Mouse (Mus musculus) gastrocnemius, adult 2 months (tissue): ENCODE results near the gene Adam15. TPM values are rescaled to one million over a fixed set of nuclear protein-coding genes. Genes with fewer than 3 reads are reported as not detected.

Source experiments
- DNase-seq: peaks from one replicate; pipeline ENCODE4 v3.0.0; 2022
- H3K27ac ChIP-seq: fragments of 200-600 bp; 2 replicates; pipeline ENCODE4 v1.8.1; 2022; ENCODE audit warnings: mild to moderate bottlenecking
- H3K4me3 ChIP-seq: fragments of 200-600 bp; 2 replicates; pipeline ENCODE4 v1.8.1; 2022; ENCODE audit warnings: mild to moderate bottlenecking, moderate library complexity
- CTCF ChIP-seq: fragments of 200-600 bp; IDR thresholded peaks from 2 replicates; pipeline ENCODE4 v1.8.1; 2022; ENCODE audit warnings: antibody characterized with exemption, mild to moderate bottlenecking, moderate library complexity
- intact Hi-C: fragments of 180-260 bp; cut with DNase I; formaldehyde crosslinking; loops from one replicate; pipeline ENCODE4 v1.15.1; 2025
- total RNA-seq, 2 experiments: library from RNA; stranded (reverse); gene quantifications; 2 replicates each; pipeline ENCODE4 v1.2.3; 2021

The Adam15 gene
- total RNA-seq, 2 experiments from 2014 or later = 21.7 to 30.5 TPM

DNA sequence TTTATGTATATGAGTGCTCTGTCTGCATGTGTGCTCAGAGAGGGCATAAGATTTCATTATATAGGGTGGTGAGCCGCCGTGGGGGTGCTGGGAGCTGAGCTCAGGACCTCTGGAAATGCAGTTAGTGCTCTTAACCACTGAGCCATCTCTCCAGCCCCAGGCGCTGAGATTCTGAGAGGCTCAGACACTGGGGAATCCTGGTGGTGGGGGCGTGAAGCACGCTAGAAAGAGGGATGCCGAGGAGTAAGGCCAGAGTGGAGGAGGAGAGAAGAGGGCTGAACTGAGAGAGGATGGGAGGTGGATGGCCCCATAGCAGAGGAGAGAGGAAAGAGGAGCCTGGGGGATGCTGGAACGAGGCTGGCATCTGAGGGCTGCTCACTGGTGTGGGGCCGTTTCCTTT lies 14.8 kb upstream of the Adam15 start:
- Histone ChIP-seq H3K27ac (no peak overlapping the region), H3K4me3 (no peak overlapping the region)
- DNase-seq = no peak
- intact Hi-C loops = no loop called here
- no peak for TF ChIP-seq CTCF

DNA sequence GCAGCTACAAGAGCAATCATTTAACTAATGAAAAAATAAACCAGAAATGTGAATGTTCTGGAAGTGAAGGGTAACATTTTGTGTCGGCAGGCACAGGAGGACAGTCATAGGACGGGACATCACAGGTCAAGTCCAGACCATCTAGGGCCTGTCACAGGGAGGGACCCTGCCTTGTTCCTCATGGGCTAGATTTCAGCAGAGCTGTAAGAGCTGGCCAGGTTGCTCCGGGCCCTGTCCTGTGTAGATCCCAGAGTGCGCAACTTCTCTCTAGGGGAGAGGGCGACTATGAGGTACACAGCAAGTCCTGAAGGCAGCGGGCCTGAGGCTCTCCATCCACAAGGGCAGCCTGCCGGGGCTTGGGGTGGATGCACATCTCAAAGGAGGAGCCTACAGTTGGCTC lies 11.9 kb upstream of the Adam15 start, which contains the start of gene Dcst2:
Gene Dcst2, plus strand, starts transcription at position 301 of the 400 bp plus-strand sequence.
- H3K4me3 ChIP-seq = no peak within 1 kb of the TSS
- no peak for TF ChIP-seq CTCF
- DNase-seq = no peak
- H3K27ac ChIP-seq = no peak within 1 kb of the TSS
- intact Hi-C loops = no loop called here

GRCm38 (mm10) chr3:89360237-89360636 lies 10.4 kb upstream of the Adam15 start:
- H3K27ac ChIP-seq = no peak overlapping the region
- no peak overlapping the region for H3K4me3 ChIP-seq
- DNase-seq = no peak
- no peak for TF ChIP-seq CTCF
- intact Hi-C loops = no loop called here

- H3K4me3 ChIP-seq = no peak overlapping the region
Measured at GRCm38 (mm10) chr3:89359630-89360029, 9.8 kb upstream of the Adam15 start.

GRCm38 (mm10) chr3:89356029-89356428 lies 6.2 kb upstream of the Adam15 start:
- intact Hi-C loops = no loop called here
- no peak overlapping the region for H3K4me3 ChIP-seq

More at GRCm38 (mm10) chr3:89359630-89360029, 9.8 kb upstream of the Adam15 start:
- no peak for DNase-seq
- intact Hi-C loops = no loop called here
- no peak overlapping the region for H3K27ac ChIP-seq
- TF ChIP-seq CTCF = no peak

GRCm38 (mm10) chr3:89355512-89355902 lies 5.7 kb upstream of the Adam15 start:
- no peak overlapping the region for H3K4me3 ChIP-seq
- no peak for DNase-seq
- TF ChIP-seq CTCF = no peak
- intact Hi-C loops = loop anchor here (2.0 kb wide), 2 partner anchors 15 to 39 kb away; no protein-coding TSS in a partner anchor
- peak overlapping the region; percentile 43; the same call in 1 of the 2 replicates for H3K27ac ChIP-seq

More at GRCm38 (mm10) chr3:89356029-89356428, 6.2 kb upstream of the Adam15 start:
- no peak overlapping the region for H3K27ac ChIP-seq
- no peak for TF ChIP-seq CTCF
- DNase-seq = no peak

DNA sequence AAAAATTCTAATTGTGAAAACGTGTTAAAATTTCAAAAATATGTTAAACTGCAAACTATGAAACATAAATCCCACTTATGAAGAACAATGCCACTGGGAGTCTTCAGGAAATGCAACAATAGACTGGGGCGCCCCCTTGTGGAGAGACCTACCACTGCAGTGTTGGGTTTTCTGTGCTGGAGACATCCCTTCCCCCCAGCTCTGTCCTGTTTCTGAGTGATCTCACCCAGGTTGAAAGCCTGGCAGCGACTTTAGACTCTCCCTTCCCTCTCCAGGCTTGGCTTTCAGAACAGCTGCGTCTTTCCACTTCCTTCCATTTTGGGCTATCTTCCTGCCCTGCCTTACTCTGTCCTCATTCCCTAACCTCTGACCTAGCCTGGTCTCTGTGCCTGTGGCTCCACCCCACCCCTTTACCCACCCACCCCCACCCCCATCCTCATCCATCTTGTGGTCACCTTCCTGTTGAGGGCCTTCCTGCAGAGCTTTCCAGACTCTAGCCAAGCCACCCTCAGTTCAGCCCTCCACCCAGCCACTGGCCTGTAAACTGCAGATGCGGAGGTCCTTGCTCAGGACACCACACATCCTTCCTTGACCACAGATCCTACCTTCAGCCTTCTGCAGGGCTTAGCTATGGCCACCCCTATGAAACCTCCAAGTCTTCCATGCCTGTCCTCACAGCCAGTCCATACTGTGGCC lies 5.2 kb upstream of the Adam15 start:
- TF ChIP-seq CTCF = peak; percentile 100
- intact Hi-C loops = loop anchor here (2.0 kb wide), 2 partner anchors 14 to 38 kb away; no protein-coding TSS in a partner anchor
- Histone ChIP-seq H3K27ac (peak overlapping the region; percentile 43; the same call in 1 of the 2 replicates), H3K4me3 (no peak overlapping the region)
- peak; percentile 83 for DNase-seq

- no peak for TF ChIP-seq CTCF
- DNase-seq = no peak
- no peak overlapping the region for H3K27ac ChIP-seq
- intact Hi-C loops = no loop called here
- no peak overlapping the region for H3K4me3 ChIP-seq
Measured at GRCm38 (mm10) chr3:89351271-89351670, 1.5 kb upstream of the Adam15 start.

GRCm38 (mm10) chr3:89348911-89349868 lies 606 bp downstream of the Adam15 start:
- peak overlapping the region; percentile 94 for H3K4me3 ChIP-seq
- TF ChIP-seq CTCF = no peak
- DNase-seq = peak; percentile 74
- peak overlapping the region; percentile 90 for H3K27ac ChIP-seq
- intact Hi-C loops = loop anchor here (10.0 kb wide), 1 partner anchor 336 kb away; no protein-coding TSS in a partner anchor

DNA sequence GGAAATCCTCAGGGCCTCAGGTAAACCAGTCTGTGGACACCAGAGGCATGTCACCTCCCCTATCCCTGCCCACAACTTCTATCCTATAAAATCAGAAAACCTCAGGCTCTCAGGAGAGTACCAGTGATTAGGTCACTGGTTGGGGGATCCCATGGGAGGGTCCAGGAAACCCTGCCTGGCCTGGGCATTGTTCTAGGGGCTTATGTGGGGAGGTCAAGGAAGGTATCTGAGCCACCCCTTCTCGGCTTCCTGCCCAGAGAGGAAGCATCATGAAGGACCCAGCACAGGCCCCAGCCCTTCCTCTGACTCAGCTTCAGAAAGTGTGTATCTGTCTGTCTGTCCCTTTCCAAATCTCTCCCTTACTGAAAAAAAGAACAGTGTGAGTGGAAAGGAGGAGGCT lies 1.9 kb downstream of the Adam15 start:
- no peak for DNase-seq
- H3K27ac ChIP-seq = peak overlapping the region; percentile 90
- peak overlapping the region; percentile 94 for H3K4me3 ChIP-seq
- intact Hi-C loops = loop anchor here (10.0 kb wide), 1 partner anchor 337 kb away; no protein-coding TSS in a partner anchor
- no peak for TF ChIP-seq CTCF

- peak overlapping the region; percentile 94 for H3K4me3 ChIP-seq
- intact Hi-C loops = loop anchor here (10.0 kb wide), 1 partner anchor 338 kb away; no protein-coding TSS in a partner anchor
- no peak for TF ChIP-seq CTCF
Measured at GRCm38 (mm10) chr3:89346815-89347540, 2.8 kb downstream of the Adam15 start.

GRCm38 (mm10) chr3:89343279-89343678 lies 6.5 kb downstream of the Adam15 start:
- Histone ChIP-seq H3K4me3 (no peak overlapping the region), H3K27ac (no peak overlapping the region)
- TF ChIP-seq CTCF = no peak
- DNase-seq = no peak
- intact Hi-C loops = loop anchor here (10.0 kb wide), 1 partner anchor 342 kb away; no protein-coding TSS in a partner anchor

More at GRCm38 (mm10) chr3:89346815-89347540, 2.8 kb downstream of the Adam15 start:
- peak overlapping the region; percentile 90 for H3K27ac ChIP-seq
- no peak for DNase-seq
